Mouse (Mus musculus) midbrain, embryonic 15.5 days (tissue): Measurements from ENCODE around the gene Cd34. TPM values are rescaled to one million over a fixed set of nuclear protein-coding genes. Genes with fewer than 3 reads are reported as not detected.

Source experiments
- ATAC-seq: fragments of 200-750 bp; cut with Nextera tagmentation; replicated peaks from 2 replicates; pipeline ENCODE4 v1.8.0; 2017; ENCODE audit warnings: moderate TSS enrichment
- H3K27ac ChIP-seq: fragments of 300-500 bp; sonication (generic); 2 replicates; pipeline ENCODE4 v1.5.1; 2015; ENCODE audit warnings: mild to moderate bottlenecking, inconsistent platforms
- H3K27me3 ChIP-seq: fragments of 300-500 bp; sonication (generic); replicated peaks from 2 replicates; pipeline ENCODE4 v1.6.1; 2015; ENCODE audit warnings: inconsistent platforms
- H3K36me3 ChIP-seq: fragments of 300-500 bp; sonication (generic); replicated peaks from 2 replicates; pipeline ENCODE4 v1.6.1; 2015; ENCODE audit warnings: inconsistent platforms
- H3K4me1 ChIP-seq: fragments of 300-500 bp; sonication (generic); 2 replicates; pipeline ENCODE4 v1.6.1; 2015; ENCODE audit warnings: inconsistent platforms
- H3K4me2 ChIP-seq: fragments of 300-500 bp; sonication (generic); 2 replicates; pipeline ENCODE4 v1.6.1; 2015; ENCODE audit warnings: inconsistent platforms, mild to moderate bottlenecking, moderate library complexity
- H3K4me3 ChIP-seq: fragments of 300-500 bp; sonication (generic); 2 replicates; pipeline ENCODE4 v1.5.1; 2015; ENCODE audit warnings: mild to moderate bottlenecking, inconsistent platforms
- H3K9ac ChIP-seq: fragments of 300-500 bp; sonication (generic); 2 replicates; pipeline ENCODE4 v1.6.1; 2015; ENCODE audit warnings: mild to moderate bottlenecking, inconsistent platforms
- H3K9me3 ChIP-seq: fragments of 300-500 bp; sonication (generic); 2 replicates; pipeline ENCODE4 v1.6.1; 2016; ENCODE audit warnings: inconsistent platforms
- WGBS: fragments of 180-500 bp; shearing (Covaris S2); methylation state at CpG from one replicate; pipeline ENCODE4 v1.1.7; 2015; ENCODE audit warnings: mixed read lengths; 5-methylcytosine and 5-hydroxymethylcytosine counted together
- polyA plus RNA-seq: library from polyadenylated mRNA; unstranded; fragments of >200 nt; fragmentation: Nextera tagmentation; extraction: Ambion mirVana; gene quantifications from 2 replicates; pipeline ENCODE4 v1.2.1, GENCODE M21; 2015

The Cd34 gene
- polyA plus RNA-seq, 1 experiment from 2014 or later: 28.0 TPM

DNA sequence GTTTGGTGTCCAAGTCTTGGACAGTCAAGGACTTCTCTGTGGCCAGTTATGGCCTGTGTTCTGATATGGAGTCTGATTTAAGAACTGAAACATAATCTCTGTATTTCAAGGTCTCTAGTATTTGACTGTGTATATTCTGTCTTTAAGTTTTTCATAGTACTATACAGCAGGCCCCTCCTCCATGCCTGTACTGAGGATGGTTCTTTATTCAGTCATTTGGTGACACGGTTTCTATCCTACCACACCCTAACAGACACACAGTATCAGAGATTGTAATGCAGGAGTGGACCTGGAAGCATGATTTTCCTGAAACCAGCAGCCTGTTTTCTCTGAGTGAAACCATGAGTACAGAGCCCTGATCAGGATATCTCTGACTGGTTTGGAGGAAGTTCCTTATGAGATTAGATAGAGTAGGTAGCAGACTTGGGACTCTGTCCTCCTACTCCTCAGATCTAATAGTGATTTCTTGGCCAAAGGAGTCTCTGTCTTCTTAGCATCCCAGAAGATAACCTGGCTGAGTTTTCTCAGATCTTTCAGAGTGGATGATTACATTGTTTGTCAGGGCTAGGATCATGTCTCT lies 54.9 kb downstream of the Cd34 start:
- ATAC-seq: no peak
- Histone ChIP-seq H3K4me1 (no peaks in the 10 kb centered on the region), H3K4me2 (no peak overlapping the region), H3K4me3 (no peak overlapping the region), H3K36me3 (no peaks in the 10 kb centered on the region), H3K9ac (no peak overlapping the region), H3K27ac (no peak overlapping the region), H3K9me3 (no peaks in the 10 kb centered on the region), H3K27me3 (no peaks in the 10 kb centered on the region)
- WGBS: 81% methylated on average over 1 of the region's 1 CpGs

- no peak for ATAC-seq
- WGBS: 83% methylated on average over 5 of the region's 5 CpGs
Observed at GRCm38 (mm10) chr1:194994262-194994661, 55.6 kb downstream of the Cd34 start.

GRCm38 (mm10) chr1:194995196-194995595 lies 56.6 kb downstream of the Cd34 start:
- Histone ChIP-seq H3K9me3 (no peaks in the 10 kb centered on the region), H3K27me3 (no peaks in the 10 kb centered on the region), H3K9ac (no peak overlapping the region), H3K4me2 (no peak overlapping the region), H3K36me3 (no peaks in the 10 kb centered on the region), H3K4me3 (no peak overlapping the region), H3K4me1 (no peaks in the 10 kb centered on the region), H3K27ac (no peak overlapping the region)
- WGBS: 82% methylated on average over 2 of the region's 2 CpGs
- ATAC-seq: no peak

More at GRCm38 (mm10) chr1:194994262-194994661, 55.6 kb downstream of the Cd34 start:
- H3K27ac ChIP-seq: no peak overlapping the region
- H3K27me3 ChIP-seq: no peaks in the 10 kb centered on the region
- no peaks in the 10 kb centered on the region for H3K36me3 ChIP-seq
- no peaks in the 10 kb centered on the region for H3K9me3 ChIP-seq
- no peak overlapping the region for H3K4me2 ChIP-seq
- H3K4me1 ChIP-seq: no peaks in the 10 kb centered on the region
- H3K4me3 ChIP-seq: no peak overlapping the region
- H3K9ac ChIP-seq: no peak overlapping the region

GRCm38 (mm10) chr1:194998396-194998795 lies 59.8 kb downstream of the Cd34 start:
- WGBS: 83% methylated on average over 1 of the region's 1 CpGs

DNA sequence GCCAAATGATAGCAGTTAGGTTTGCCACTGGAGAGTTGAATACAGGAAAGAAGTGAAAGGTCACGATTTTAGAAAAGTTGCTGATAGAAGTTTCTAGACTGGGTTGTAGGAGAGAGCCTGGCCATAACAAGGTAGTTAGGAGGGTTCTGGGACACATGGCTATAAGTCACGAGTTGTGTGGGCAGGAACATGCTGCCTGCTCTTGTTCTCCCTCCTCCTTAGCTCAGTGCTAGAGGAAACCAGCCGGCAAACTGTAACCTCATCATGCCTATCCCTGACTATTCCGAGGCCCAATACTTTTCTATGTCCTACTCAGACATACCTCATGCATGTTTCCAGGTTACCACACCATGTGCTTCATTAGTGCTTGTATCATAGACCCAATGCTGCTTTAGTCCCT lies 64.7 kb downstream of the Cd34 start:
- Histone ChIP-seq H3K27ac (no peak overlapping the region), H3K4me3 (no peak overlapping the region), H3K27me3 (no peaks in the 10 kb centered on the region), H3K36me3 (no peaks in the 10 kb centered on the region), H3K4me2 (no peak overlapping the region), H3K9ac (no peak overlapping the region), H3K9me3 (no peaks in the 10 kb centered on the region), H3K4me1 (no peaks in the 10 kb centered on the region)
- WGBS: 90% methylated on average over 4 of the region's 4 CpGs
- ATAC-seq: no peak

More at GRCm38 (mm10) chr1:194998396-194998795, 59.8 kb downstream of the Cd34 start:
- no peak overlapping the region for H3K4me2 ChIP-seq
- ATAC-seq: no peak
- no peak overlapping the region for H3K9ac ChIP-seq
- H3K27me3 ChIP-seq: no peaks in the 10 kb centered on the region
- H3K36me3 ChIP-seq: no peaks in the 10 kb centered on the region
- no peak overlapping the region for H3K4me3 ChIP-seq
- H3K9me3 ChIP-seq: no peaks in the 10 kb centered on the region
- no peaks in the 10 kb centered on the region for H3K4me1 ChIP-seq
- H3K27ac ChIP-seq: no peak overlapping the region

- no peaks in the 10 kb centered on the region for H3K4me1 ChIP-seq
- no peaks in the 10 kb centered on the region for H3K27me3 ChIP-seq
- H3K27ac ChIP-seq: no peak overlapping the region
- no peaks in the 10 kb centered on the region for H3K36me3 ChIP-seq
- H3K9ac ChIP-seq: no peak overlapping the region
- H3K4me3 ChIP-seq: no peak overlapping the region
- ATAC-seq: no peak
- WGBS: 57% methylated on average over 1 of the region's 1 CpGs
- H3K9me3 ChIP-seq: no peaks in the 10 kb centered on the region
- H3K4me2 ChIP-seq: no peak overlapping the region
Observed at GRCm38 (mm10) chr1:195004194-195004593, 65.6 kb downstream of the Cd34 start.

DNA sequence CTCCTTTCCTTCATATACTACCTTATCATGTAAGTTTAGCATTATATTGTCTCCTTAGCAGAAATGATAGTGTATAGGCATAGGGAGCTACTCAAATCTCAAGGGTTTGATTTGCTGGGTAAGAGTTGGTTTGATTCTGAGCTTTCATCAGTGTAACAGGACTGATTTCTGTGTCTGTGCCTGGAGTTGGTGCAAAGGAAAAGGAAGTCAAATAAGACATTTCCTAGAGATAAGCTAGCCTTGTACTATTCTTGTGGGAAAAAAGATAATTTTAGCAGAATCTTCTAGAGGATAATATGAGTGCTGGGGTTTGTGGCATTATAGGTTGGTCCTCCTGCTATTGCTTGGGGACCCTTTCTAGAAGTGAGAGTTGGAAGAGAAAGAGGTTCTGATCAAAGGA lies 67.6 kb downstream of the Cd34 start:
- Histone ChIP-seq H3K4me3 (no peak overlapping the region), H3K9me3 (no peaks in the 10 kb centered on the region), H3K36me3 (no peaks in the 10 kb centered on the region), H3K4me1 (no peaks in the 10 kb centered on the region), H3K27me3 (no peaks in the 10 kb centered on the region), H3K4me2 (no peak overlapping the region), H3K27ac (no peak overlapping the region), H3K9ac (no peak overlapping the region)
- ATAC-seq: no peak

Other genes starting within 250 kb of the Cd34 start
- gene Cd46, start 153.4 kb downstream of the Cd34 start, polyA plus RNA-seq: 1.4 and 1.7 TPM in 2 replicates
- gene Cr1l, start 192.8 kb downstream of the Cd34 start, polyA plus RNA-seq: 39.4 and 39.7 TPM in 2 replicates
- 0.45 and 0.98 TPM in 2 replicates for gene Cr2, start 237.9 kb downstream of the Cd34 start, polyA plus RNA-seq